Mouse (Mus musculus): ENCODE measurements around the gene Evx2.

DNA sequence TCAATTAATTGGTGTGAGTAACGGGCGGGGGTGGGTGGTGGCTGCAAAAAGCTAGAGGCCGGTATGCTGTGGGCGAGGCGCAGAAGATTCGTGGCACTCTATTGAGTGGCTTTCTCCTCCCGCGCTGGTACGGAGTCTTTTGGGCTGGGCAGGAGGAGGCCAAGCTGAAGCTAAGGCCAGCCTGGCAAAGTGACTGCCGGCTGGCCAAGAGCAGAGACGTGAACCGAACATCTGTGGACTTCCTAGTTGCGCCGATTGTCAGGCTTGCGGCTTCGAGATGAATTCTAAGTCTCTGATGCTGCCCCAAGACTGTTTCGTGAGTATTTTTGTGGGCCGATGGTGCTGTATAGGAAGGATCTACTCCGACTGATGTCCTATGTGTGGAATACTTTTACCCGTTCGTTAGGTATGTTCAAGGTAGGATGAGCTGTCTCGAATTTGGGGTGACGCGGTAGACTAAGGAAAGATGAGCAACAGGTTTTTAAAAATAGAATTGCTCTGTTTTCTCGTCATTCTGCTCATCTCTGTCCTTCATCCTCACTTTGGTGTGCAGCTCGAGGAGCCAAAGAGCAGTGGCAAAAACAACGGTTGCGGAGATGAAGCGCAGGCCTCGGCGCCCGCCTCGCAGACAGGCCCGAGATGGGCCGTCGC lies 8.0 kb upstream of the Evx2 start:
- no peak for TF ChIP-seq CTCF (IDR thresholded peaks at IDR 0.05; ENCODE audit: low read depth)
- no peak for TF ChIP-seq EP300 (IDR thresholded peaks at IDR 0.05; ENCODE audit: low read depth)
